Mouse (Mus musculus) megakaryocyte, embryonic 14.5 days (primary cell): ENCODE measurements around the gene Slc16a11. TPM values are rescaled to one million over a fixed set of nuclear protein-coding genes. Genes with fewer than 3 reads are reported as not detected.

Source experiments
- H3K27me3 ChIP-seq: replicated peaks from 2 replicates; pipeline ENCODE3; 2012; ENCODE audit warnings: inconsistent platforms
- H3K36me3 ChIP-seq: replicated peaks from 2 replicates; pipeline ENCODE3; 2012; ENCODE audit warnings: low read length, inconsistent platforms, mixed read lengths
- H3K4me1 ChIP-seq: 2 replicates; pipeline ENCODE4 v1.6.1; 2012; ENCODE audit warnings: inconsistent platforms
- H3K4me3 ChIP-seq: replicated peaks from 2 replicates; pipeline ENCODE3; 2012; ENCODE audit warnings: moderate library complexity, mild to moderate bottlenecking, inconsistent platforms
- H3K9me3 ChIP-seq: 2 replicates; pipeline ENCODE4 v1.6.1; 2012; ENCODE audit warnings: inconsistent platforms
- FLI1 ChIP-seq: IDR thresholded peaks from 2 replicates; pipeline ENCODE4 v1.6.1; 2012; ENCODE audit warnings: low read length, inconsistent platforms, mixed read lengths
- GATA1 ChIP-seq: IDR thresholded peaks from 3 replicates; pipeline ENCODE4 v1.6.1; 2012; ENCODE audit warnings: mixed read lengths, low read length, inconsistent platforms, borderline replicate concordance
- polyA plus RNA-seq: library from polyadenylated mRNA; stranded (reverse); fragments of >175 nt; gene quantifications from 2 replicates; pipeline ENCODE4 v1.2.3, GENCODE M21; 2012; ENCODE audit warnings: low replicate concordance; ENCODE audit not compliant: insufficient read depth

Gene Slc16a11
- polyA plus RNA-seq, 1 experiment = not detected

- Histone ChIP-seq H3K4me1 (peaks cover 35% of the 10 kb centered on the region), H3K9me3 (no peaks in the 10 kb centered on the region), H3K4me3 (no peak overlapping the region), H3K36me3 (peaks cover 39% of the 10 kb centered on the region), H3K27me3 (peaks cover 56% of the 10 kb centered on the region)
- TF ChIP-seq GATA1 (no peak), FLI1 (no peak)
Measured at GRCm38 (mm10) chr11:70214191-70214855, 1.8 kb downstream of the Slc16a11 start.

GRCm38 (mm10) chr11:70214856-70215209 is 2.3 kb downstream of the Slc16a11 start:
- H3K9me3 ChIP-seq = no peaks in the 10 kb centered on the region
- TF ChIP-seq FLI1 (no peak), GATA1 (no peak)
- H3K4me3 ChIP-seq = no peak overlapping the region
- H3K27me3 ChIP-seq = peaks cover 54% of the 10 kb centered on the region
- H3K4me1 ChIP-seq = peaks cover 40% of the 10 kb centered on the region
- H3K36me3 ChIP-seq = peaks cover 39% of the 10 kb centered on the region

- no peak for TF ChIP-seq GATA1
- TF ChIP-seq FLI1 = no peak
- H3K36me3 ChIP-seq = peaks cover 39% of the 10 kb centered on the region
- peaks cover 54% of the 10 kb centered on the region for H3K27me3 ChIP-seq
- no peak overlapping the region for H3K4me3 ChIP-seq
- no peaks in the 10 kb centered on the region for H3K9me3 ChIP-seq
- H3K4me1 ChIP-seq = peaks cover 45% of the 10 kb centered on the region
Measured at GRCm38 (mm10) chr11:70215301-70215700, 2.7 kb downstream of the Slc16a11 start.

- H3K9me3 ChIP-seq = no peaks in the 10 kb centered on the region
- H3K27me3 ChIP-seq = peaks cover 46% of the 10 kb centered on the region
- H3K36me3 ChIP-seq = peaks cover 39% of the 10 kb centered on the region
Measured at GRCm38 (mm10) chr11:70216103-70216502, 3.6 kb downstream of the Slc16a11 start.

GRCm38 (mm10) chr11:70218039-70218438 is 5.5 kb downstream of the Slc16a11 start:
- H3K4me1 ChIP-seq = peaks cover 68% of the 10 kb centered on the region

More at GRCm38 (mm10) chr11:70216103-70216502, 3.6 kb downstream of the Slc16a11 start:
- Histone ChIP-seq H3K4me3 (no peak overlapping the region), H3K4me1 (peaks cover 53% of the 10 kb centered on the region)
- TF ChIP-seq FLI1 (no peak), GATA1 (no peak)

GRCm38 (mm10) chr11:70218741-70219470 is 6.4 kb downstream of the Slc16a11 start:
- TF ChIP-seq FLI1 (no peak), GATA1 (no peak)
- H3K27me3 ChIP-seq = peaks cover 24% of the 10 kb centered on the region
- H3K36me3 ChIP-seq = peaks cover 39% of the 10 kb centered on the region
- H3K4me3 ChIP-seq = peak overlapping the region; percentile 21
- H3K4me1 ChIP-seq = peaks cover 76% of the 10 kb centered on the region
- no peaks in the 10 kb centered on the region for H3K9me3 ChIP-seq

More at GRCm38 (mm10) chr11:70218039-70218438, 5.5 kb downstream of the Slc16a11 start:
- TF ChIP-seq FLI1 = no peak
- no peak for TF ChIP-seq GATA1
- H3K4me3 ChIP-seq = no peak overlapping the region
- H3K27me3 ChIP-seq = peaks cover 32% of the 10 kb centered on the region
- peaks cover 39% of the 10 kb centered on the region for H3K36me3 ChIP-seq
- H3K9me3 ChIP-seq = no peaks in the 10 kb centered on the region

GRCm38 (mm10) chr11:70219873-70220272 is 7.3 kb downstream of the Slc16a11 start:
- peaks cover 15% of the 10 kb centered on the region for H3K27me3 ChIP-seq
- H3K4me3 ChIP-seq = peak overlapping the region; percentile 93
- peaks cover 78% of the 10 kb centered on the region for H3K4me1 ChIP-seq
- TF ChIP-seq GATA1 (no peak), FLI1 (no peak)
- no peaks in the 10 kb centered on the region for H3K9me3 ChIP-seq
- peaks cover 39% of the 10 kb centered on the region for H3K36me3 ChIP-seq

GRCm38 (mm10) chr11:70220323-70220722 is 7.8 kb downstream of the Slc16a11 start:
- H3K4me3 ChIP-seq = peak overlapping the region; percentile 93
- H3K36me3 ChIP-seq = peaks cover 39% of the 10 kb centered on the region
- TF ChIP-seq GATA1 = no peak
- TF ChIP-seq FLI1 = no peak
- H3K4me1 ChIP-seq = peaks cover 77% of the 10 kb centered on the region
- no peaks in the 10 kb centered on the region for H3K9me3 ChIP-seq
- peaks cover 10% of the 10 kb centered on the region for H3K27me3 ChIP-seq

- H3K4me3 ChIP-seq = peak within 1 kb of the TSS; percentile 93
- H3K36me3 ChIP-seq = peaks cover 32% of the 10 kb centered on the region
- peaks cover 5% of the 10 kb centered on the region for H3K27me3 ChIP-seq
- H3K9me3 ChIP-seq = no peaks in the 10 kb centered on the region
- peaks cover 80% of the 10 kb centered on the region for H3K4me1 ChIP-seq
- TF ChIP-seq GATA1 (no peak), FLI1 (no peak)
Measured at GRCm38 (mm10) chr11:70220731-70221602, 8.4 kb downstream of the Slc16a11 start, which contains the start of gene Slc16a13. Gene Slc16a13, minus strand, starts transcription at chr11:70221064.
